Mouse (Mus musculus): ENCODE measurements around the gene Cavin2. TPM values are rescaled to one million over a fixed set of nuclear protein-coding genes. Genes with fewer than 3 reads are reported as not detected.

Cavin2 gene
- total and polyA plus RNA-seq, 2 experiments from 2014 or later: 7.5 to 8.4 TPM

- DNase-seq (ENCODE audit: low spot score) (no peak), ATAC-seq (ENCODE audit: low FRiP score) (no peak)
- Histone ChIP-seq H3K9ac (replicated peaks; ENCODE audit: low read length, poor library complexity, severe bottlenecking) (no peak overlapping the region), H3K27ac (ENCODE audit: low read depth, low read length) (no peak overlapping the region), H3K4me2 (ENCODE audit: low read depth, low read length, poor library complexity, severe bottlenecking) (no peak overlapping the region), H3K27me3 (ENCODE audit: insufficient read depth, low read length) (no peaks in the 10 kb centered on the region), H3K36me3 (ENCODE audit: insufficient read depth, low read length) (no peaks in the 10 kb centered on the region), H3K4me3 (ENCODE audit: low read depth, low read length) (no peak overlapping the region), H3K4me1 (ENCODE audit: insufficient read depth, low read length) (no peaks in the 10 kb centered on the region), H3K9me3 (ENCODE audit: low read length) (no peaks in the 10 kb centered on the region)
- 63% methylated on average over 5 of the region's 5 CpGs for WGBS
- TF ChIP-seq CTCF (IDR thresholded peaks at IDR 0.05): no peak
These were observed 23.7 kb upstream of the Cavin2 start for GRCm38 (mm10) chr1:51265118-51265800.

DNA sequence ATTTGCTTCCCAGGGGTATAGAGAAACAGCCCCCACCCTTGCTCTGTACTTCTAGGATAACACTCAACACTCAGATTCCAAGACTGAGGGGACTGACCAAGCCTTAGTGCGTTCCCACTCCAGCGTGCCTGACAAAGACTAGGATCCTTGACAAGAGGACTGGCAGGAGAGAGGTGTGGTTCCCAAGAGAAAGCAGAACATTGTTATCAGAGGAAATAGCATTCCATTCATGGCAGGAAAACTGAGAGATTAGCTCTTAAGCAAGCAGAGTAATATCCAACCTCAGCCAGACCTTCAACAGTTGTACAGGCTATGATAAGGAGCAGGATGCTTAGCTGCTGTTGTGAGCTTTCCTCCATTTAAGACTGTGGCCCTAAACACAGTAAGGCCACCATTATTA, 23.0 kb upstream of the Cavin2 start:
- no peak for DNase-seq (ENCODE audit: low spot score)
- Histone ChIP-seq H3K4me2 (ENCODE audit: low read depth, low read length, poor library complexity, severe bottlenecking) (no peak overlapping the region), H3K27ac (ENCODE audit: low read depth, low read length) (no peak overlapping the region), H3K4me3 (ENCODE audit: low read depth, low read length) (no peak overlapping the region), H3K36me3 (ENCODE audit: insufficient read depth, low read length) (no peaks in the 10 kb centered on the region), H3K9ac (replicated peaks; ENCODE audit: low read length, poor library complexity, severe bottlenecking) (no peak overlapping the region), H3K4me1 (ENCODE audit: insufficient read depth, low read length) (no peaks in the 10 kb centered on the region), H3K27me3 (ENCODE audit: insufficient read depth, low read length) (no peaks in the 10 kb centered on the region), H3K9me3 (ENCODE audit: low read length) (no peaks in the 10 kb centered on the region)
- no peak for ATAC-seq (ENCODE audit: low FRiP score)
- 71% methylated on average over 2 of the region's 2 CpGs for WGBS
- no peak for TF ChIP-seq CTCF (IDR thresholded peaks at IDR 0.05)

DNA sequence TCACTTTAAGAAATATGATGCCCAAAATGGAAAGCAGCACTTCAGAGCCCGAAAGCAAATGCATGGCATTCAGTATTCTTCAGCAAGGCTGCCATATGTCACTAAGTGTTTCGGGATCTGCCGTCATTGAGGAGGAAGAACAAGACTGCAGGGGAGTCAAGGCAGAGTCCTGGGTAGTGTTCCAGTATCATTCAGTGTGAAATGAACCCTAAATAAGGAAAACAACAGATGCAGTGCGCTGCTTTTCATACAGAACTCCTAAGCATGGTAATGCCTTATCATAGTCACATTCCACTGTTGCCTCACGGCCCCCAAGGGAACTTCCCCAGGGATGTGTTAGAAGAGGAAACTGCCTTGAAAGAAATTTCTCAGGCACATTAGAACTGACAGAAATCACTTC, 21.8 kb upstream of the Cavin2 start:
- Histone ChIP-seq H3K4me3 (ENCODE audit: low read depth, low read length) (no peak overlapping the region), H3K9me3 (ENCODE audit: low read length) (no peaks in the 10 kb centered on the region), H3K4me1 (ENCODE audit: insufficient read depth, low read length) (no peaks in the 10 kb centered on the region), H3K9ac (replicated peaks; ENCODE audit: low read length, poor library complexity, severe bottlenecking) (no peak overlapping the region), H3K27ac (ENCODE audit: low read depth, low read length) (no peak overlapping the region), H3K4me2 (ENCODE audit: low read depth, low read length, poor library complexity, severe bottlenecking) (no peak overlapping the region), H3K36me3 (ENCODE audit: insufficient read depth, low read length) (no peaks in the 10 kb centered on the region), H3K27me3 (ENCODE audit: insufficient read depth, low read length) (no peaks in the 10 kb centered on the region)
- no peak for TF ChIP-seq CTCF (IDR thresholded peaks at IDR 0.05)
- DNase-seq (ENCODE audit: low spot score): peak; percentile 25
- WGBS: 44% methylated on average over 5 of the region's 5 CpGs
- no peak for ATAC-seq (ENCODE audit: low FRiP score)

DNA sequence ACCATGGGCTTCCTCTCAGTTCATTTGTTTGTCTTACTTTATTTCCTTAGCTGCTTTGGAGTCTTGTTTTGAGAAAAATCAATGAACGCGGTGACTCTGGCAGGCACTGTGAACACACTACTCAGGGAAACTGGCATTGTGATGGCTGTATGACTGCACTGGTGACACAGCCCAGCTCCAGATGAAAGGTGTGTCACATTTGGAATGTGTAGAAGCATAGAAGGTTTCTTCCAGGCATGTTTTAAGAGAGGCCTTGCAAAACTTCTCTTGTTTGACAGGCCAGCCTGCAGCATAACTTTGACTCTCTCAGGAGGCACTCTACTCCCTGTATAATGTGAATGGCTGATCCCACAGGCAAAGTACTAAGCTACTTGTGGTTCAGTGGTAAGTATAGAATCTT, 20.7 kb upstream of the Cavin2 start:
- no peak overlapping the region for H3K27ac ChIP-seq (ENCODE audit: low read depth, low read length)
- no peak for DNase-seq (ENCODE audit: low spot score)
- TF ChIP-seq CTCF (IDR thresholded peaks at IDR 0.05): no peak
- no peaks in the 10 kb centered on the region for H3K36me3 ChIP-seq (ENCODE audit: insufficient read depth, low read length)
- no peak for ATAC-seq (ENCODE audit: low FRiP score)
- H3K27me3 ChIP-seq (ENCODE audit: insufficient read depth, low read length): no peaks in the 10 kb centered on the region
- no peaks in the 10 kb centered on the region for H3K9me3 ChIP-seq (ENCODE audit: low read length)
- WGBS: 71% methylated on average over 2 of the region's 2 CpGs
- H3K9ac ChIP-seq (replicated peaks; ENCODE audit: low read length, poor library complexity, severe bottlenecking): no peak overlapping the region
- H3K4me3 ChIP-seq (ENCODE audit: low read depth, low read length): no peak overlapping the region
- H3K4me2 ChIP-seq (ENCODE audit: low read depth, low read length, poor library complexity, severe bottlenecking): no peak overlapping the region
- H3K4me1 ChIP-seq (ENCODE audit: insufficient read depth, low read length): no peaks in the 10 kb centered on the region

- ATAC-seq (ENCODE audit: low FRiP score) (no peak), DNase-seq (ENCODE audit: low spot score) (no peak)
- Histone ChIP-seq H3K4me1 (ENCODE audit: insufficient read depth, low read length) (no peaks in the 10 kb centered on the region), H3K4me3 (ENCODE audit: low read depth, low read length) (no peak overlapping the region), H3K36me3 (ENCODE audit: insufficient read depth, low read length) (no peaks in the 10 kb centered on the region), H3K27ac (ENCODE audit: low read depth, low read length) (no peak overlapping the region), H3K4me2 (ENCODE audit: low read depth, low read length, poor library complexity, severe bottlenecking) (no peak overlapping the region), H3K27me3 (ENCODE audit: insufficient read depth, low read length) (no peaks in the 10 kb centered on the region), H3K9ac (replicated peaks; ENCODE audit: low read length, poor library complexity, severe bottlenecking) (no peak overlapping the region), H3K9me3 (ENCODE audit: low read length) (no peaks in the 10 kb centered on the region)
- 56% methylated on average over 5 of the region's 5 CpGs for WGBS
- TF ChIP-seq CTCF (IDR thresholded peaks at IDR 0.05): no peak
These were observed 18.6 kb upstream of the Cavin2 start for GRCm38 (mm10) chr1:51270196-51270935.

GRCm38 (mm10) chr1:51271845-51272244, 17.1 kb upstream of the Cavin2 start:
- H3K36me3 ChIP-seq (ENCODE audit: insufficient read depth, low read length): no peaks in the 10 kb centered on the region
- no peak overlapping the region for H3K27ac ChIP-seq (ENCODE audit: low read depth, low read length)
- no peaks in the 10 kb centered on the region for H3K4me1 ChIP-seq (ENCODE audit: insufficient read depth, low read length)
- no peak overlapping the region for H3K4me2 ChIP-seq (ENCODE audit: low read depth, low read length, poor library complexity, severe bottlenecking)
- H3K9ac ChIP-seq (replicated peaks; ENCODE audit: low read length, poor library complexity, severe bottlenecking): no peak overlapping the region
- TF ChIP-seq CTCF (IDR thresholded peaks at IDR 0.05): no peak
- no peaks in the 10 kb centered on the region for H3K9me3 ChIP-seq (ENCODE audit: low read length)
- DNase-seq (ENCODE audit: low spot score) (no peak), ATAC-seq (ENCODE audit: low FRiP score) (no peak)
- no peaks in the 10 kb centered on the region for H3K27me3 ChIP-seq (ENCODE audit: insufficient read depth, low read length)
- 69% methylated on average over 4 of the region's 4 CpGs for WGBS
- H3K4me3 ChIP-seq (ENCODE audit: low read depth, low read length): no peak overlapping the region

Measured in midbrain, postnatal 0 days (tissue).